Mouse (Mus musculus) ES-Bruce4 (cell line): ENCODE data around the gene Antxr1.

Source experiments
- CTCF ChIP-seq: IDR thresholded peaks from one replicate; pipeline ENCODE4 v1.8.1; 2011; ENCODE audit warnings: low read depth, low read length
- POLR2A ChIP-seq: IDR thresholded peaks from one replicate; pipeline ENCODE4 v1.8.1; 2011; ENCODE audit warnings: low read length; ENCODE audit not compliant: insufficient read depth

GRCm38 (mm10) chr6:87282346-87282781, 53.3 kb downstream of the Antxr1 start:
- TF ChIP-seq CTCF: no peak
- no peak for TF ChIP-seq POLR2A
